Mouse (Mus musculus) forebrain, embryonic 16.5 days (tissue): ENCODE data around the gene Serpinb9c. TPM values are rescaled to one million over a fixed set of nuclear protein-coding genes. Genes with fewer than 3 reads are reported as not detected.
"Not testable (repeated sequence)": the region's sequence is repeated elsewhere in the genome, so short reads cannot be mapped to it uniquely, and the experiment has no call there.

Source experiments
- ATAC-seq: fragments of 200-750 bp; cut with Nextera tagmentation; 2 replicates; pipeline ENCODE4 v1.8.0; 2017; ENCODE audit warnings: mild to moderate bottlenecking, moderate library complexity
- H3K27ac ChIP-seq: fragments of 300-500 bp; sonication (generic); 2 replicates; pipeline ENCODE4 v1.5.1; 2014; ENCODE audit warnings: low read length, control low read depth
- H3K27me3 ChIP-seq: fragments of 300-500 bp; sonication (generic); replicated peaks from 2 replicates; pipeline ENCODE4 v1.6.1; 2014; ENCODE audit warnings: low read length; ENCODE audit not compliant: control insufficient read depth, insufficient read depth
- H3K36me3 ChIP-seq: fragments of 300-500 bp; sonication (generic); 2 replicates; pipeline ENCODE4 v1.6.1; 2014; ENCODE audit not compliant: control insufficient read depth, insufficient read depth
- H3K4me1 ChIP-seq: fragments of 300-500 bp; sonication (generic); replicated peaks from 2 replicates; pipeline ENCODE4 v1.6.1; 2014; ENCODE audit warnings: low read length; ENCODE audit not compliant: control insufficient read depth, insufficient read depth
- H3K4me2 ChIP-seq: fragments of 300-500 bp; sonication (generic); 2 replicates; pipeline ENCODE4 v1.6.1; 2014; ENCODE audit warnings: mild to moderate bottlenecking, low read length, control low read depth
- H3K4me3 ChIP-seq: fragments of 300-500 bp; sonication (generic); replicated peaks from 2 replicates; pipeline ENCODE4 v1.5.1; 2014; ENCODE audit warnings: mild to moderate bottlenecking, low read length, control low read depth
- H3K9ac ChIP-seq: fragments of 300-500 bp; sonication (generic); replicated peaks from 2 replicates; pipeline ENCODE4 v1.6.1; 2014; ENCODE audit warnings: low read depth, low read length, control low read depth
- H3K9me3 ChIP-seq: fragments of 300-500 bp; sonication (generic); 2 replicates; pipeline ENCODE4 v1.6.1; 2016; ENCODE audit warnings: low read length; ENCODE audit not compliant: control insufficient read depth
- WGBS: fragments of 180-500 bp; shearing (Covaris S2); extraction: QIAGEN DNeasy Blood & Tissue Kit; methylation state at CpG from one replicate; pipeline ENCODE4 v1.1.7; 2014; 5-methylcytosine and 5-hydroxymethylcytosine counted together
- polyA plus RNA-seq: library from polyadenylated mRNA; unstranded; fragments of >200 nt; fragmentation: Nextera tagmentation; extraction: Ambion mirVana; gene quantifications from 2 replicates; pipeline ENCODE4 v1.2.1, GENCODE M21; 2015

Serpinb9c gene
- polyA plus RNA-seq: not detected in 2 replicates

DNA sequence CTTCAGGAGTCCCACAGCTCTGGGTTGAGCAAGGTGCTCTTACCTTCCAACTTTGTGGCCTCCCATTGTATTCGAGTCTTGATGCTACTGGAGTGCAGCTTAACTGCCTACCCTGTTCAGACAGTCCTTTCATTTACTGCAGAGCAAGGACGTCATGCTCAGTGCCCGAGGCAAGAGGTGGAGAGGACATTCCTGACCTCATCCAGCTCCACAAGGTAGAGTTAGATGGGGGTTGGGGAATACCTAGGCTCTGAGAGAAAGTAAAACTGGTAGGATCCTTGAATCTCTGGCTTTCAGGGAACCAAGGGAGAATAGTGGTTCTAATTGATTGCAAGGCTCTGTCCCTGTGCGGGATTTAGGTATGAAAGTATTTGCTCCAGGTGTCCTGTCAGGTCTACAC lies at the start of gene Serpinb9c:
Gene Serpinb9c, minus strand, starts transcription at position 101 of the 400 bp plus-strand sequence.
- no peak for ATAC-seq
- no peak within 1 kb of the TSS for H3K27ac ChIP-seq
- 0 out of 2 replicates have a peak, but pooled peaks cover 2% of the 10 kb centered on the region for H3K9me3 ChIP-seq
- no peaks in the 10 kb centered on the region for H3K27me3 ChIP-seq
- no peaks in the 10 kb centered on the region for H3K36me3 ChIP-seq
- H3K4me1 ChIP-seq: no peaks in the 10 kb centered on the region
- H3K4me3 ChIP-seq: no peak within 1 kb of the TSS
- no peak within 1 kb of the TSS for H3K4me2 ChIP-seq
- 76% methylated on average over 4 of the region's 4 CpGs for WGBS
- H3K9ac ChIP-seq: no peak within 1 kb of the TSS

DNA sequence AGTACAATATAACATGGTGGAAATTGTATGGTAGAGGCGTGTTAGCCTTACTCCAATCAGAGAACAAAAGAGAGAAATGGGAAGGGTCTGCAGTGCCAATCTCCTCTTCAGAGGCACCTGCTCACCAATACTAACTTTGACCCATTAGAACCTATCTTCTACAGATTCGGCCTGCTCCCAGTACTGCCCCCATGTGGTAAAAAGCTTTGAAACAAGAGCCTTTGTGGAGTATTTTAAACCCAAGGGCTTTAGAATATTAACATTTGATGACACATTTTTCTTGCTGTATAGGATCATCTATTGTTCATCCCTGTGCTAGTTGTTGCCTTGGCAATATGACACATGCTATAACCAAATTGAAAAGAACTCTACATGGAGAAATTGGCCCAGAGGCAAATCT lies 40.2 kb upstream of the Serpinb9c start:
- no peak overlapping the region for H3K27ac ChIP-seq
- no peak for ATAC-seq
- 57% methylated on average over 2 of the region's 2 CpGs for WGBS
- no peaks in the 10 kb centered on the region for H3K27me3 ChIP-seq
- H3K9ac ChIP-seq: no peak overlapping the region
- H3K4me1 ChIP-seq: no peaks in the 10 kb centered on the region
- H3K4me3 ChIP-seq: no peak overlapping the region
- H3K9me3 ChIP-seq: no peaks in the 10 kb centered on the region
- no peak overlapping the region for H3K4me2 ChIP-seq
- H3K36me3 ChIP-seq: no peaks in the 10 kb centered on the region

DNA sequence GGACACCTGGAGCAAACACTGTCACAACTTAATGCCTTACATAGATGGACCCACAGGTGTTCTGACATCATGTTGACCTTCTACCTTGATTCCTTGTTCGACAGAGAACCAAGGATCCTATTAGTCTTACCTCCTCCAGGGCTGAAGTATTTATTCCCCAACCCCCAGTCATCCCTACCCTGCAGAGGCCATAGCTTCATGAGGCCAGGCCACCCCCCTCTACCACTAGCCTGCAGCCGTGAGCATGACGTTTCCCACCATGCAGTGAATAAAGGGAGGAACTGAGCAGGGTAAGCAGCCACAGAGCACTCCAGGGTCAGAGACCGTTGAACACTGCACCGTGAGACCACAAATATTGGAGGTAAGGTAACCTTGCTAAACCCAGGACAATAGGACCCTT lies 33.1 kb upstream of the Serpinb9c start, which contains the start of gene Serpinb9d:
Gene Serpinb9d, plus strand, starts transcription at position 301 of the 400 bp plus-strand sequence.
- Histone ChIP-seq H3K4me1 (no peaks in the 10 kb centered on the region), H3K9ac (no peak within 1 kb of the TSS), H3K9me3 (peaks cover 3% of the 10 kb centered on the region), H3K4me2 (no peak within 1 kb of the TSS), H3K4me3 (no peak within 1 kb of the TSS), H3K27ac (no peak within 1 kb of the TSS), H3K36me3 (no peaks in the 10 kb centered on the region), H3K27me3 (no peaks in the 10 kb centered on the region)
- 81% methylated on average over 5 of the region's 5 CpGs for WGBS
- ATAC-seq: no peak

DNA sequence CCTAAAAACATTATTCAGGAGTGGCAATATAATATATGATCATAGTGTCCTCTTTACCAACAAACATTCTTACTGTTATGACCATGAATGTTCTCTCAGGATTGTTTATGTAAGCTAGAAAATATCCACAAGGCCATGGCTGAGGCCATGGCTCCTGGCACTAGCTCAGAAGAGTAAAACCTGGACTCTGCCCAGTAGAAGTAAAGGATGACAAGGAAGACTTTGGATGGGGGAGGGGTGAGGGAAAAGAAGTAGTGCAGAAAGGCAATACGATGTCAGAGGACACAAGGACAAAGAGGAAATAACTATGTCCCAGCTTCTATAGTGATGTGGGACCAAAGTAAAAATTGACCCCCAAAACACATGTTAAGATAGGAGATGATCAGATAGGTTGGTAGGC lies 30.9 kb upstream of the Serpinb9c start:
- 89% methylated on average over 1 of the region's 1 CpGs for WGBS
- H3K9ac ChIP-seq, H3K36me3 ChIP-seq, H3K4me1 ChIP-seq, H3K9me3 ChIP-seq, H3K27ac ChIP-seq, H3K4me3 ChIP-seq, H3K4me2 ChIP-seq, ATAC-seq, H3K27me3 ChIP-seq: not testable (repeated sequence)

DNA sequence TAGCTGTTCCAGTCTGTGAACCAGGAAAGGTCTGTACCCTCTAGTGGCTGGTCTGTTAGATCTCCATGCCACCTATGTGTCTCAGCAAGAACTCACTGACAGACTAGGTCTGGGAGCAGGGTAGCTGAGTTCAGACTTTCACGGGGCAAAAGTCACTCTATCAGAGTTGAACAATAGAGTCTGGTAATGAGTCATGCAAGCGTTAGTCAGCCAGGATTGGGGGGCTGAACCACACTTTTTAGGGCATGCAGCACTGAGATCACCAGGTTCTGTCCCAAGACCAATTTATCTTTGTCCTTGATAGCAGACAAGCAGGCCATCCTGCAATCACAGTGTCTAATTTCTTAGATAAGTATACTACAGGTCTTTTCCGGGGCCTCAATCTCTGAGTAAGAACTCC lies 18.1 kb downstream of the Serpinb9c start:
- no peaks in the 10 kb centered on the region for H3K36me3 ChIP-seq
- ATAC-seq: no peak
- H3K4me2 ChIP-seq: no peak overlapping the region
- H3K27ac ChIP-seq: no peak overlapping the region
- no peak overlapping the region for H3K9ac ChIP-seq
- no peaks in the 10 kb centered on the region for H3K27me3 ChIP-seq
- H3K9me3 ChIP-seq: no peaks in the 10 kb centered on the region
- H3K4me3 ChIP-seq: no peak overlapping the region
- 83% methylated on average over 3 of the region's 3 CpGs for WGBS
- no peaks in the 10 kb centered on the region for H3K4me1 ChIP-seq

DNA sequence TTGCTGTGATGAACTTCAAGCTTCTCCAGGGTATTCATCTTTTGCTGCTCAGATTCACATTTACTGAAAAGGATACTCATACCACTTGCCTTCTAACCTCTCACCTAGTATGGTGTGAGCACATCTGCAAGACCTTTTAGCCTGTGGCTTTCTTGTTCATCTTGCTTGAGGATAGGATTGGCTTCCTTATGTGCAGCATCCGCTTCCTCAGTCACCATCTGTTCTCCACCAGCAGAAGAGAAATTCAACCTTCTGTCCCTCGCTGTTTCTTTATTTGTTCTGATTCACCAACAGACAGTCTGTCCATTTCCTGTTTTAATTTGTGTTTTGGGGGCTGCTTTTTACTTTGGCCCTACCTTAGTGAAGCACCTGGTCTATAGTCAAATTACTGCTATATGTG lies 21.8 kb downstream of the Serpinb9c start:
- H3K4me3 ChIP-seq: no peak overlapping the region
- H3K27me3 ChIP-seq: no peaks in the 10 kb centered on the region
- no peak for ATAC-seq
- no peaks in the 10 kb centered on the region; the same call in 1 of the 2 replicates for H3K9me3 ChIP-seq
- WGBS: 90% methylated on average over 2 of the region's 2 CpGs
- no peaks in the 10 kb centered on the region for H3K36me3 ChIP-seq
- H3K4me2 ChIP-seq: no peak overlapping the region
- no peaks in the 10 kb centered on the region for H3K4me1 ChIP-seq
- H3K27ac ChIP-seq: no peak overlapping the region
- no peak overlapping the region for H3K9ac ChIP-seq

GRCm38 (mm10) chr13:33113054-33113453 lies 46.5 kb downstream of the Serpinb9c start:
- Histone ChIP-seq H3K4me1 (no peaks in the 10 kb centered on the region), H3K36me3 (no peaks in the 10 kb centered on the region), H3K9ac (no peak overlapping the region), H3K27me3 (no peaks in the 10 kb centered on the region), H3K4me3 (no peak overlapping the region), H3K27ac (no peak overlapping the region), H3K9me3 (no peaks in the 10 kb centered on the region), H3K4me2 (no peak overlapping the region)
- 67% methylated on average over 3 of the region's 3 CpGs for WGBS
- ATAC-seq: no peak

GRCm38 (mm10) chr13:33105626-33106025 lies 53.9 kb downstream of the Serpinb9c start:
- Histone ChIP-seq H3K27ac (no peak overlapping the region), H3K4me1 (no peaks in the 10 kb centered on the region), H3K9ac (no peak overlapping the region), H3K36me3 (no peaks in the 10 kb centered on the region), H3K4me2 (no peak overlapping the region), H3K4me3 (no peak overlapping the region), H3K27me3 (no peaks in the 10 kb centered on the region), H3K9me3 (no peaks in the 10 kb centered on the region)
- ATAC-seq: no peak
